Mouse (Mus musculus): Measurements from ENCODE around the gene Btbd3.
A peak's percentile ranks its signal among the peaks of the same experiment; 100 is the strongest.

Gene Btbd3

DNA sequence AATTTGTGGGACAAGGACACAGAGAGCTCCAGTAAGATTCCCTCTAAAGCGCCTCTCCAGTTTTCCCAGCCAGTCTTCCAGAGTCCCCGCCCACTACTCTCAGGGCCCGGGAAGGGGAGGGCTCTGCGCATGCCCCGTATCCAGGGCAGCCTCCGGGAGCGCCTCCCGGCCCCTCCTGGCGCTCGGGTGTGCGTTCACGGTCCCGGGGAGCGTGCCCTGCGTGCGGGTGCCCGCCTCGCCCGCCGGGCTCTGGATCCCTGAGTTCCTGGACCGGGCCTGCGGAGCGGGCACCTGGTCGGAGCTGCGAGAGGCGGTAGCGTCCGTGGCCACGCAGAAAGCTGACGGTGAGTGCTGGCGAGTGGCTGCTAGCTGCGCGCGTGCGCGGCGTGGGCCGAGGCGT is at the start of gene Btbd3:
TSS of gene Btbd3 (plus strand) at position 155 of the 400 bp plus-strand sequence.
- DNase-seq (ENCODE audit: low read depth, low spot score), result peak; percentile 68

DNA sequence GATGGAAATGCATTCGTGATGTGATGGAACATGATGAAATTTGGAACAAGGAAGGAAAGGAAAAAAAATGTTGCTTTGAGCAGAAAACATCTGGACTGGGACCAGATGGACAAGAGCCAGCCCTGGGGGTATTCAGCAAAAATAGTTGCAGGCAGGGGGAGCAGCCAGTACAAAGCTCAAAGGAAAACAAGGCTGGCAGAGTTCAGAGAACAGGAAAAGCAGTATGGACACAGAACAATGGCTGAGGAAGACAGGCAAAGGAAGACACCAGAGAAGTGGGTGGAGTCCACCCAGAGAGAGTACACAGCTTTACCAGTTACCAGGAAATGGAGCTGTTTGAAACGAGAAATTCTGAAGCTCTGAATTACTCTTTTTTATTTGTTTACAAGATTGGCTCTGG is 40.8 kb upstream of the Btbd3 start:
- no peak for DNase-seq (ENCODE audit: low read depth, low spot score)

DNA sequence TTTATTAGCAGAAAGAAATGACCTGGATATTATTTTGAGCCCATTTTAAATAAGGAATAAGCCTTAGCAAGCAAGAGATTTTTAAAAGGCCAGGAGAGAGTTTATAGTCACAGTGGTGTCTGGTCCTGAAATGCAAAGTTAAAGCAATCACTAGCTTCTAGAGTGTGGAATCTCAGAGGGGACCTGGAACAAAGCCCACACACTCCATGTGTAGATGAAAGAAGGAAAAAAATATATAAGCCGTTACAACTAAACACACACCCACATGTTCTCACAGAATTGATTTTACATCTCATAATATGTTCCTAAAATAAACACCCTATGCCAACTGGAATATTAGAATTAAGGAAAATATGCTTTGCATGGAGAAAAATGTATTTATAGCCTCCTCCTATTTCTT is 36.1 kb upstream of the Btbd3 start:
- DNase-seq (ENCODE audit: low read depth, low spot score), result no peak

DNA sequence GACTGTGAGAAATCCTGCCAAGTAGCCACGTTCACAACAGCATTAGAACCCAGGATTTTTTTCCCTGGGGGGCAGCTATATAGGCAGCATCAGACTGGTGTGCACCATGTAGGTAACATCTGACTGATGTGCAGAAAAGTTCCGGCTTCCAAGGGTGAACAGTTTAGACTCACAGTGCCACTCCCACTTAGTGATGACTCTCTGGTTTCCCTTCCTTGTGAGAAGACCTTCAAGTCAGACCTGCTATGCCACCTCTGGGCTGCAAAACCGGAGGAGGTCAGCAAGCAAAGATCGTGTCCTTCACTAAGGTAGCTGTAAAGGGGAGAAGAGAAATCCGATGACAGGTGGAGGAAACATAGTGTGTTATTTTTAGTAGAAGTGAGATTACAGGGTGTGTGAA is 24.1 kb upstream of the Btbd3 start:
- no peak for DNase-seq (ENCODE audit: low read depth, low spot score)

DNA sequence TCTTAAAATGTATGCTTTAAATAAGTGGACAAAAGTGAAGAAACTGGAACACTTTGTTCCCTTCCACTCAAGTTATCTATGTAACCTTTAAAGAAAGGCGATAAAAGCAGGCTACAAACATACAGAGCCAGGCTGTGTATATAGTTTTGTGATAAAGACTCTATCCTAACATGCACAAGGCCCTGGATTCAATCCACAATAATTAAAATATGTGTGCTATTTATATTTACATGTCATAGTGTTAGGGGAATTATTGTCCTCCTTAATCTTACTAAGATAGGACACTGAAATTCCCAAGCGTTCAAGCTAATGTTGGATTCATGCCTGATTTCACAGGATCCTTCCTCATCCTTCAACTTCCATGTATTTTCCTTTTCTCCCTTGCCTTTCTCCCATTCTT is 20.2 kb upstream of the Btbd3 start:
- no peak for DNase-seq (ENCODE audit: low read depth, low spot score)

DNA sequence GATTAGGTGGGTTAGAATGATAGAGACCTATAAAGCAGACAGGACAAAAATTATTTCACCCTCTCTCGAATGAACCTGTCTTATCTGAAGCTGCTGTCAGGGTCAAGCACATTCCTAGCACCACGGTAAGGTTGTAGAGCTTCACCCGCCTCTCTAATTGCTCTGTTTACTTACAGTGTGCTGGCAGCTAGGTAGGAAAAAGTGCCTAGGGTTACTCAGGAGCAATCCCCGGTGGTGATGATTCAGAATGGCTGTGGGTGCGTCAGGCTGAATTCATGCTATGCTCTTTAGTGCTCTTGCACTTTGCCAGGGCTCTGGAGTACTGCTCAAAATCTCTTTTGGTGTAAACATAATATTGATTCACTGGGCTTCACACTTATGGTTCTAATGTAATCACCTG is 13.9 kb upstream of the Btbd3 start:
- DNase-seq (ENCODE audit: low read depth, low spot score), result no peak

DNA sequence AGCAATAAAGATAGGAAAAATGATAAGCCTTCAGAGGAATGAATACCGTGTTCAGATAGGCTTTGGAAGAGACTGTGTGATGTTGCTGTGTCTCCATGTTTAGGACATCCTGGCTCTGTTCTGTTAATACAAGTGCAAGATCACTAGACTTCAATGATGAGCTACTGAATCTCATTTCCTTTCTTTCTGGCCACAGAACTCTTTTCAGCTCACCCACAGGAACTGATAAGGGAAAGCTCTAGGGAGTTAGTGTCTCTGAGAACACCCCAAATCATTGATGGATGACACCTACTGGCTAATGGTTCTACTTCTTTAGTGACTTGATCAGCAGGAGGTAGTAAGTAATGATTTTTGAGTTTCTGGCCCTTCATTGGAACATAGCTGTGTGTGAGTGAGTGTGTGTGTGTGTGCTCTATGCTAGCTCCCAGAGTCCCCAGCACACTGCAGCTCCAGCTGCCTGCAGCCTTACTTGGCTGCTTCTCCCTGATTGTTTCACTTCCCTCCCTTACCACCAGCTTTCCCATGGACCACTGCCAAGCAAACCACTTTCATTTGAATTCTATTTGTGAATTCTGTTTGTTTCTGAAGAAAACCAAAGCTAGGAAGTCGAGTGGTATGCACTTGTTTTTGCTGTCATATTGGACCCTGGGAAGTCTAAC is 10.6 kb upstream of the Btbd3 start:
- no peak for DNase-seq (ENCODE audit: low read depth, low spot score)

DNA sequence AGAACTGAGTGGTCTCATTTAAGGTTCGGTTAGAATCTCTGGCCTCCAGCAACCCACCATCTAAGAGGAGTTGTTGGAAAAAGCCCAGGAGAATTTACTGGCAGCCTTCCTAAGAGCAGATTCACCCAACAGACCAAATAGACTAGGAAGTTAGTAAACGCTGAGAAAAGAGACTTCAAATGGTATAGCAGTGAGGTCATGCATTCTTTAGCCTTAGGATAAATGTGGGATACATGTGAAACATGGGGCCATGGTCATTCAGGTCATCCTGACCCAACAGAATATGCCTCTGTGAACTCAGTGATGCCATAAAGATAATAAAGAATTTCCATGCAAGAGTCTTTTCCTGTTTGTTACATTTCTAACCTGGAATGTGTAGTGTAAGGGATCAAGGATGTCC is 8.4 kb upstream of the Btbd3 start:
- DNase-seq (ENCODE audit: low read depth, low spot score), result no peak

DNA sequence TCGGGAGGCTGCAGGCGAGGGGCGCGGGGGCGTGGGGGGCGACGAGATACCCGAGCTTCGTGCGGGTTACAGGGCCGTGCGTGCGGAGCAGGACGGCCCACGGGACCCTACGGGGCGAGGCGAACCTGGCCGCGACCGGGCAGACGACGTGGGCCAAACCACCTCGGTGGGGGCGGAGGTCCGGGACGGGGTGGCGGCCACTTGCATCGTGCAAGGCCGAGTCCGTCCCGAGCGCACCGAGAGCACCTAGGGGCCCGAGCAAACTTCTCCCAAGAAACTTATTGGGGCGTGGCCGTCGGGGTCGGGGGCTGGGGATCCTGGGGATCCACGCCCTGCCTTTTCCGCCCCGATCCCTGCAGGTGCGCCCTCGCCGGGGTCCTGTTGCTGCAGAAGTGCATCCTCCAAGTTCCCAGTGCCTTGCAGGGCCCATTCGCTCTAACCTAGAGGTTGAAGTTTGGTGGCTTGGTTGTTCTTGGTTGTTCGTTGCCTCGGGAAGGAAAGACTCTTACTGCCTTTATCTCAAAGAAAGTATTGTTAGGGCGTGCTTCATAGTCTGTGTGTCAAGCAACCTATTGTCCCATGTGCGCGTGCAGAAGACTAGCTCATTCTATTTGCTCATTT is 596 bp downstream of the Btbd3 start:
- DNase-seq (ENCODE audit: low read depth, low spot score), result peak; percentile 24

DNA sequence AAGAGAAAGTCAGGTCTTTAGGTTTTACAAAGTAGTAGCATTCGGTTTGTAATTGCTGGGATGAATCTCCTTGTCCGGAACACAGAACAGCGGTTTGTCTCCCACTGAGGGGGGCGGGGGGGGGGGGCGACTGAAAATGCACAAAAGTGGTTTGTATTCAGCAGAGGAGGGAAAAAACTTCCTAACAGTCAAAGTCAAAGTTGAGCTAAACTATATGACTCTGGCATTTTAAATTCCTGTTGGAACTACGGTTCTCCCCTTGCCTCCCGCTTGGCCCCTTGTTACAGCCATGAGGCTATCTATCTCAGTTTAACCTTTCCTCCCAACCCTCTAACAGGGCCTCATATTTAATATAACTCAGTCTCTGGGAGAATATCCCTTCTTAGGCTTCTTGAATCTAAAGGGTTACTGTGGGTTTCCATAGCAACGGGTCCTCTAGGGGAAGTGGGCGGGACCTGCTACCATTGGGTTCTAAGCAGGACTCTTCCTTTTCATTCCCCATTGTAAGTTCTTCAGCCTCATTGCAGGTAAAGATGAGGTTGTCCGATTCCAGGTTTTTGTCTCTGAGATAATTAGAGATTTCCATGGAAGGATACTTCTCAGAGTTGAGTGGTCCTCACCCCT is 1.4 kb downstream of the Btbd3 start:
- DNase-seq (ENCODE audit: low read depth, low spot score), result no peak

DNA sequence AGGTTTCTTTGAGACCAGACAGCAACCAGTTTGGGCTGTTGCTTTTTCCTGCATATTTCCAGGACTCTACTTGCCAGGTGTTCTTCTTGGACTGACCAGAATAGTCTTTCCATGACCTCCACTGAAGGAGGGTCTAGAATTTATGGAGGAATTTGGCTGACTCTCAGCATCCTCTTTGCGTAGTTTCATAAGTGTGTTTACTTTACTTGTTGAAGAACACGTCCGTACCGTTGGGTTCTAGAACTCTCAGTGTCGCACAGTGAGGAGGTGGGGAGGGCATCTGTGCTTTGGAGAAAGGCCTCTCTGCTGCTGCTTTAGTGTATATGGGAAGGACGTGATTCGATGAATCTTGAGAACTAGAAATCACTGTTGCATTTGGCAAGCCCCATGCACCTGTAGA is 4.8 kb downstream of the Btbd3 start:
- DNase-seq (ENCODE audit: low read depth, low spot score), result no peak

DNA sequence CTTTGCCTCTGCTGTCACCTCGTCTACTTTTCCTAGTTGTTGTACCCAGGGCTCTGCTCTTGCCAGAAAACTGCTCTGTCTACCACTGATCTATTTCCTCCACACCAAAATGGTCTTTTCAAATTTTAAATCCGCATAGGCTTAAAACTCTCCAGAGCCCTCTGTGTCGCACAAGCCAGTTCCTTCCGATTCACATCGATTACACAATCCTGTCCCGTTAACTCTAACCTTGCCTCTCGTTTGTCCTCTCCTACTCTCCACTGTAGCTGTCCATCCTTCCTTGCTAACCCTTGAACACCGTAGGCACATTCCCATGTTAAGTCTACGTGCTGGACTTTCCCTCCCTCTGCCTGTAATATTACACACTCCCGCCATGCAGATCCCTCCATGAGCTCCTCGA is 6.5 kb downstream of the Btbd3 start:
- no peak for DNase-seq (ENCODE audit: low read depth, low spot score)

DNA sequence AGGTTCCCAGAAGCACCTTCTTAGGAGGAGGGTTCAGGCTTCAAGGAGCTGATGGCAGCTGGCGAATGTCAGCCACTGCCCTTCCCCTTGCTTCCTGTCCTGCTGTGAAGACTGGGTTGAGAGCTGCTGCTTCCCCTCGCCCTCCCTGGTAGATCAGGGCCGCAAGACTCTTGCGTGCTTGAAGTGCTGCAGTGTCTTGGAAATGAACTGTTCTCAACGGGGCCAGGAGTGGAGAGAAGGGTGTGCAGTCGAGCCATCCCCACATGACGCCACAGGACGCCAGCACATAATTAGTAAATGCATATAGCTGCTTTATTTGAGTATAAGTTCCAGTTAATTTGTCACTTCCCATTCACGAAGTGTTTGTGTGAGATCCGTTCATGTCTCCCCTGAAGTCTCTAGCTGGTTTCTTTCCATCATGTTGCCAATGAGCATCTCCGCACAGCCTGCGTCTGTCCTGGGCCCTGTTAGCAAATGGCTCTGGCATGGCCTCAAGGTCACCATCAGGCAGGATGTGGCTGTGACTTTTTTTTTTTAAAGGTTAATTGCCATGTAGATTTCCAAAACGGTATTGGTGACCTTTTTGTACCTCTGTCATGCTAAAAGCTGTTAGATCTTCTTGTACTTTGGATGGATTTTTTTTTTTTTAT is 9.1 kb downstream of the Btbd3 start:
- peak; percentile 29 for DNase-seq (ENCODE audit: low read depth, low spot score)

DNA sequence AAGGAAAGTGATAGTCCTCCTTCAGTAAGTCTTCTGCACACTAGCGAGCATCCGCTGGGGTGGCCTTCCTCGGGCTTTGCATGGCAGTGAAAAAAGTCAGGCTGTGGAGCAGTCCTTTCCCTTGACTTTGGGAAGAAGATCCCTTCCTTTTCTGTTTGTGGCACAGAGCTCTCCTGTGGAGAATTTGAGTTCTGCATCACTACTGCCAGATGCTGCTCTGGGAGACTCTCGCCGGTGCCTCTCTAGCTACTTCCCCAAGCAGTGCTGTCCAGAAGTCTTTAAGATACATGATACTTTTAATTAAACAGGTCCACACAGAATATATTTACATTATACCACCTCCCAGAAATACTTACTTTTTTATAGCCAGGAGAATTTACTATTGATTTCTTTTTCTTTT is 10.3 kb downstream of the Btbd3 start:
- no peak for DNase-seq (ENCODE audit: low read depth, low spot score)

DNA sequence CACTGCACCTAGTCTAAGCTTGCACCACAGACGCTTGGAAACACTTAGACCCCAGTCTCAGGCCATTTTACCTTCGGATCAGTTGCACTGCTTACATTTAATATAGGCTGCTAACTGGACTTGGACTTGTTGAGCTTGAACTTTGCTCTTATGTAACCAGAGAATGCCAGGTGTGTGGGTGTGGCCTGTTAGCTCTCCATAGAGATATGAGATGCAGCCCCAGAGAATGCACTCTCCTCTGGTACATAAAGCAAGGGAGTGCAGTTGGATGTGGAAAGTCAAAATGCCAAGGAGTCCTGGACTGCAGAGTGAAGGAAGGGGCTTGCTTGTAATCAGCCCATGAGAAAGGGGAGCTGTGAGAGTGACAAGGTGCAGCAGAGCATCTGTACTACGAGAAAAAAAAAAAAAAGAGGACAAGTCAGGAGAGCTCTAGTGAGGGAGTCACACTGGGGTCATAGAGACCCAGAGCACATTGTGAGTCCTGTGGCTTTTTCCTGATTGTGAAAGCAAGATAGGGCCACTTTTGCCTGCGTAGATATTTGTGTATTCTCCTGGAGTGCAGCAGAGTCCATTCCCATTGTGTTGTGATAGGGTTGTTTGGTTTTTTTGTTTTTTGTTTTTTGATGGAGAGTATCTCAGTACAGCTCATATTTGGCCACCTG is 11.6 kb downstream of the Btbd3 start:
- DNase-seq (ENCODE audit: low read depth, low spot score), result no peak

DNA sequence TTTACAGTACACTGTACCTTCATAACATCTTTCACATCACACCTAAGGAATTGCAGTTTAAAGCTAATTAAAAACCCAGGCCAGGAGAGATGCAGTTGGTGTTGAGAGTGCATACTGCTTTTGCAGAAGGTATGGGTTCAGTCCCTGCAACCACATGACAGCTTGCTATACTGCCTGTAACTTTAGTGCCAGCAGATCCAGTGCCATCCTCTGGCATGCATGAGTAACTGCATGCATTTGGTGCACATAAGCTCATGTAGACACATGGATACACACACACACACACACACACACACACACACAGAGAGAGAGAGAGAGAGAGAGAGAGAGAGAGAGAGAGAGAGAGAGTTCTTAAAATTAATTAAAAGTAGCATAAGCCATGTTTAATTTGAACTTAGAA is 13.0 kb downstream of the Btbd3 start:
- DNase-seq (ENCODE audit: low read depth, low spot score), result no peak

DNA sequence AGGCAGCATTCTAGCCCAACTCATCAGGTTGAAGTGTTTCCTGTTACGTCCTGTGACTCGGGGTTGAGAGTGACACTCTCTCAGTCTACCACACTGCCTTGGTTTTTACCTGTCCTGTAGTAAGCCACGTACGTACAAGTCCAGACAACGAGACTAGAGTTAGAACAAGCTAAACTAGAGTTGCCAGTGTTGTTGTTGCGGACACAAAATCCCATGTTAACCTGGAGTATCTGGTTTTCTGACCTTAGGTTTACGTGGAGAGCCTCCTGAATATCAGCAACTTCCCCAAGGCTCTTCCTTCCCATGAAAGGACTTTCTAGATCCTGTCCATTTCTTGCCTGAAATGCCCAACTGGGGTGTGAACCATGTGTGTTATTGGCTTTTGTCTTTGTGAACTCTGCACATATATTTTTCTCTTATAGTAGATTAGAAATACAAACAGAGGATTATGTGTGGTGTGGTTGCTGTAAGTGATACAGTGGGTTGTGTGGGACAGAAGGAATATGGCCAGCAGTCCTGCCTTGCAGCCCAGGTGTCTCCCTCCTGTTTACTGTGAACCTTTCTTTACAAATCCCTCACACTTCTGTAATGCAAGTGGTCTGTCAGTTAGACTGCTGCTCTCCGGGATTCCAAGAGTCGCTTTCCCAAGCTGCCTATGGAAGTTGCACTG is 17.2 kb downstream of the Btbd3 start:
- no peak for DNase-seq (ENCODE audit: low read depth, low spot score)

DNA sequence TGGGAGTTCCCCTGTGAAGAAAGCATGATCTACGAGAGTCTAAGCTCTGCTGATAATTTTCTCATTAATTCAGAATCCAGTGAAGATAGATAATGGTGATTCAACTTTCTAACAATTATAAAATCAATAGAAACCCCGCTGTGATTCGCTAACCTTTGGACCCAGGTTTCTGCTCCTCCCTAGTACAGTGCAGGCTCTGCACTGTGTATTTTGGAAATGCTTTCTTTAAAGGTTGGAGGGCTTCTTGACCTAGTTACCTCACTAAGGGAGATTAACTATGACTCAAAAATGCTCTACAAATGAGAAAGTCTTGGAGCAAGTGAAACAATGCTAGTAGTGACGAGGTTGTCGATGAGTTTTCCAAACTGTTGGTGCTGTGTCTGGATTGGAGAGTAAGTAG is 17.7 kb downstream of the Btbd3 start:
- no peak for DNase-seq (ENCODE audit: low read depth, low spot score)

DNA sequence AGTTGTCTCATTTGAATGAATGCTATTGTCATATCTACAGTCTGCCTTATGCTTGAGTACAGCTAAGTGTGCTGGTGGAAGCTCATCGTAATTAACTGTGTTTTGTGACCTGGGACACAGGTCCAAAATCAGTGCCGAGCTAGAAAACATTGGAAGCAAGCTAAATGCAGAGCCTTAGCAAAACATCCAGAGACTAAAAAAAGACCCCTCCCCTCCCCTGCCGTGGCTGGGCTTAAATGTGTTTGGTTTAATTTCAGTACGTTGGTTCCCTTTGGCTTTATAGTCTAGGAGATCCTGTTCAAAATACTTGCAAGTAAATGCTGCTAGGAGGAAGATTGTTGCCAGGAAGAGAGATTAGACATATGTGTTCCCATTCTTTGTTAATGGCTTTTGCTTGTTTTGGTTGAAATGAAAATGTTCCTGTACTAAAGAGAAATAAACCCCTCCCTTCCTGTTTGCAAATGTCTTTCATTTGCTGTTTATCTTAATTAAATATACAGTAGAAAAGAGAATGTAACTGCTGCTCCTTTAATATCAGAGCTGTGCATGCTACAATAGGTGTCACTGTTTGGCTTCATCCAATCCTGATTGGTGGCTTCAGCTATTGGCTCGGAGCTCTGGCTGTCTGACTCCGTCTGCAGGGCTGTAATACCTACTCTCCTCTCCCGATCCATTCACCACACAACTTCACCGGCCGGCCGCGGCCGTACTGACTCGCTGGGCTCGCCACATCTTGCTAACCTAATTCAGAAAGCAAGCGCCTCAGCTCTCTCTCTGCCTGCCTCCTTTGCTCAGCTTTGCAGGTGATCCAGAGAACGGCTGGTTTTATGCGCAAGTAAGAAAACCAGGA is 21.7 kb downstream of the Btbd3 start:
- no peak for DNase-seq (ENCODE audit: low read depth, low spot score)

DNA sequence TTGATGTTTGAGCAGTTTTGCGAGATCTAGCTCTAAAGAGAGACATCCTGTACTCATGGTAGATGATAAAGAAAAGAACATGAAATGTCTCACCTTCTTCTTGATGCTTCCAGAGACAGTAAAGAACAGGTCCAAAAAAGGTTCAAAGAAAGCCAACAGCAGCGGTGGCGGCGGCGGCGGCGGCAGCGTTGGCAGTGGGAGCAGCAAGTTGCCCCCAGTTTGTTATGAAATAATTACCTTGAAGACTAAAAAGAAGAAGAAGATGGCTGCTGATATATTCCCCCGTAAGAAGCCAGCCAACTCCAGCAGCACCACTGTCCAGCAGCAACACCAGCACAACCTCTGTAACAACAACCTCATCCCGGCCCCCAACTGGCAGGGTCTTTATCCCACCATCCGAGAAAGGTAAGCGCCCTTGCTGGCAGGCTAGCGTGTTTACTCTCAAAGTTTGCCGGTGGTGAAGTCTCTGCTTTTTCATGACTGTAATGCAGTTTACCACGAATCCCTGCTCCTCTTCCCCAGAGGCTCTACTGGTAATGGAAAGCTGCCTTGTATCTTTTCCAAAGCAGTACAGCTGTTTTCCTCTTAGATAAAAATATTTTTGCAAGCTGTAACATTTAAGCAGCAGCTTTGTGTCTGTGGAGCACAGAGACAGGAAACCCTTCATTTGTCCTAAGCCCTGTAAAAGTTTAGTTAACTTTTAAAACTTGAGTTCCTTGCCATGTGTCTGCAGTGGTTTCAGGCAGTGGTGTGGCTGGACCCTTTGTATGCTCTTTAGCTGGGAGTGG is 22.7 kb downstream of the Btbd3 start:
- DNase-seq (ENCODE audit: low read depth, low spot score), result no peak
